Mouse (Mus musculus): Measurements from ENCODE around the gene Mctp1. TPM values are rescaled to one million over a fixed set of nuclear protein-coding genes. Genes with fewer than 3 reads are reported as not detected.

Gene Mctp1
- polyA plus RNA-seq, 1 experiment, result 7.2 TPM

DNA sequence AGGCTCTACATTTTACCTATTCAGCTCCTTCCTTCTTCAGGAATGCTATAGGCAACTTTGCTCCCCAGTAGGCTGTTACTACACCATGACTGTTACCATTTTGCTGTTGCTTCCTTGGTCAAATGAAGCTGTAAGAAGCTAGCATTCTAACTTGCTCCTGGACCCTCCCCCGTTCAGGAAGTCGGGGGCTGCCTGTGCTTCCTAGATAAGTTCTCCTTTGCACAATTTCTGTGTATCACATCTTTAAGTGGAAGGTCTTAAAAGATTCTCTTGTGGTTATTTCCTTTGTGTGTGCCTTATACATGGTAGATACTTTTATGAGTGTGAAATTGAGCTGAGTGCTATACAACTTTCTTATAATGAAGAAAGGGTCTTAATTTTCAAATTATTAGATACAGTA is 25.0 kb downstream of the Mctp1 start:
- Histone ChIP-seq H3K27ac (ENCODE audit: control insufficient read depth, insufficient read depth, low read depth, low read length, poor library complexity) (no peak overlapping the region), H3K4me3 (replicated peaks; ENCODE audit: control insufficient read depth, low read depth, low read length) (no peak overlapping the region), H3K4me1 (ENCODE audit: control insufficient read depth, insufficient read depth, low read length) (no peaks in the 10 kb centered on the region; the same call in none of the 2 replicates)
- no peak for TF ChIP-seq CTCF (IDR thresholded peaks at IDR 0.05; ENCODE audit: control insufficient read depth, insufficient read depth, low read length)
- no peak for TF ChIP-seq POLR2A (IDR thresholded peaks at IDR 0.05; ENCODE audit: borderline replicate concordance, control insufficient read depth, low read depth, low read length)
- WGBS, result 9% methylated on average over 2 of the region's 2 CpGs

DNA sequence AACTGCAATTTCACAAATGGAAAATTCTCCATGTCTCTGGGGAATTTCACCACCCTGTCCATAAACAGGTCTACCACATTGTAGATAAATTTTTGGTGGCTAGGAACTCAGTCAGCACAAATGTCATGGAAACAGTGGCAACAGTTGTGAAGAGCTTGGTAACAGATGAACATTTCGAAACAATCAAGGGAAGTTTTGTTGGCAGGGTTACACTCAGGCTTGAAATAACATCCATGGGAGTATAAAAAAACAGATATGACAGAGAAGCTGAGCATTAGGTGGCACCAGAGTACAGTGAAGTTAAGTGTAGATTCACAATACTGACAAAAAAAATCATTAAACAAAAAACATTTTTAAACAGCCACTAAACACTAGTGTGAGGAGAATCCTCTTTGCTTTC is 26.3 kb downstream of the Mctp1 start:
- WGBS, result 12% methylated on average over 1 of the region's 1 CpGs
- H3K27ac ChIP-seq (ENCODE audit: control insufficient read depth, insufficient read depth, low read depth, low read length, poor library complexity), result no peak overlapping the region
- no peaks in the 10 kb centered on the region; the same call in none of the 2 replicates for H3K4me1 ChIP-seq (ENCODE audit: control insufficient read depth, insufficient read depth, low read length)
- H3K4me3 ChIP-seq (replicated peaks; ENCODE audit: control insufficient read depth, low read depth, low read length), result no peak overlapping the region
- no peak for TF ChIP-seq POLR2A (IDR thresholded peaks at IDR 0.05; ENCODE audit: borderline replicate concordance, control insufficient read depth, low read depth, low read length)
- no peak for TF ChIP-seq CTCF (IDR thresholded peaks at IDR 0.05; ENCODE audit: control insufficient read depth, insufficient read depth, low read length)

GRCm38 (mm10) chr13:76415346-76415745 is 31.0 kb downstream of the Mctp1 start:
- Histone ChIP-seq H3K4me1 (ENCODE audit: control insufficient read depth, insufficient read depth, low read length) (no peaks in the 10 kb centered on the region; the same call in none of the 2 replicates), H3K4me3 (replicated peaks; ENCODE audit: control insufficient read depth, low read depth, low read length) (no peak overlapping the region), H3K27ac (ENCODE audit: control insufficient read depth, insufficient read depth, low read depth, low read length, poor library complexity) (no peak overlapping the region)
- no peak for TF ChIP-seq POLR2A (IDR thresholded peaks at IDR 0.05; ENCODE audit: borderline replicate concordance, control insufficient read depth, low read depth, low read length)
- TF ChIP-seq CTCF (IDR thresholded peaks at IDR 0.05; ENCODE audit: control insufficient read depth, insufficient read depth, low read length), result no peak

- whole genome bisulfite sequencing, result 81% methylated on average over 4 of the region's 4 CpGs
- H3K4me3 ChIP-seq (replicated peaks; ENCODE audit: control insufficient read depth, low read depth, low read length), result no peak overlapping the region
- no peak overlapping the region for H3K27ac ChIP-seq (ENCODE audit: control insufficient read depth, insufficient read depth, low read depth, low read length, poor library complexity)
- no peaks in the 10 kb centered on the region for H3K4me1 ChIP-seq (ENCODE audit: control insufficient read depth, insufficient read depth, low read length)
- no peak for TF ChIP-seq POLR2A (IDR thresholded peaks at IDR 0.05; ENCODE audit: borderline replicate concordance, control insufficient read depth, low read depth, low read length)
- no peak for TF ChIP-seq CTCF (IDR thresholded peaks at IDR 0.05; ENCODE audit: control insufficient read depth, insufficient read depth, low read length)
These were observed 35.8 kb downstream of the Mctp1 start for GRCm38 (mm10) chr13:76420111-76420510.

GRCm38 (mm10) chr13:76421075-76421474 is 36.7 kb downstream of the Mctp1 start:
- H3K4me3 ChIP-seq (replicated peaks; ENCODE audit: control insufficient read depth, low read depth, low read length), result no peak overlapping the region
- no peak overlapping the region for H3K27ac ChIP-seq (ENCODE audit: control insufficient read depth, insufficient read depth, low read depth, low read length, poor library complexity)
- TF ChIP-seq POLR2A (IDR thresholded peaks at IDR 0.05; ENCODE audit: borderline replicate concordance, control insufficient read depth, low read depth, low read length) (no peak), CTCF (IDR thresholded peaks at IDR 0.05; ENCODE audit: control insufficient read depth, insufficient read depth, low read length) (no peak)
- H3K4me1 ChIP-seq (ENCODE audit: control insufficient read depth, insufficient read depth, low read length), result no peaks in the 10 kb centered on the region
- WGBS, result 27% methylated on average over 1 of the region's 1 CpGs

GRCm38 (mm10) chr13:76422124-76422523 is 37.8 kb downstream of the Mctp1 start:
- Histone ChIP-seq H3K4me3 (replicated peaks; ENCODE audit: control insufficient read depth, low read depth, low read length) (no peak overlapping the region), H3K4me1 (ENCODE audit: control insufficient read depth, insufficient read depth, low read length) (no peaks in the 10 kb centered on the region), H3K27ac (ENCODE audit: control insufficient read depth, insufficient read depth, low read depth, low read length, poor library complexity) (no peak overlapping the region)
- 74% methylated on average over 5 of the region's 5 CpGs for WGBS
- TF ChIP-seq POLR2A (IDR thresholded peaks at IDR 0.05; ENCODE audit: borderline replicate concordance, control insufficient read depth, low read depth, low read length) (no peak), CTCF (IDR thresholded peaks at IDR 0.05; ENCODE audit: control insufficient read depth, insufficient read depth, low read length) (no peak)

- no peak overlapping the region for H3K27ac ChIP-seq (ENCODE audit: control insufficient read depth, insufficient read depth, low read depth, low read length, poor library complexity)
- 71% methylated on average over 6 of the region's 6 CpGs for WGBS
- TF ChIP-seq POLR2A (IDR thresholded peaks at IDR 0.05; ENCODE audit: borderline replicate concordance, control insufficient read depth, low read depth, low read length) (no peak), CTCF (IDR thresholded peaks at IDR 0.05; ENCODE audit: control insufficient read depth, insufficient read depth, low read length) (no peak)
- H3K4me3 ChIP-seq (replicated peaks; ENCODE audit: control insufficient read depth, low read depth, low read length), result no peak overlapping the region
- no peaks in the 10 kb centered on the region for H3K4me1 ChIP-seq (ENCODE audit: control insufficient read depth, insufficient read depth, low read length)
These were observed 45.1 kb downstream of the Mctp1 start for GRCm38 (mm10) chr13:76429456-76429855.

- 46% methylated on average over 2 of the region's 2 CpGs for WGBS
- Histone ChIP-seq H3K27ac (ENCODE audit: control insufficient read depth, insufficient read depth, low read depth, low read length, poor library complexity) (no peak overlapping the region), H3K4me3 (replicated peaks; ENCODE audit: control insufficient read depth, low read depth, low read length) (no peak overlapping the region), H3K4me1 (ENCODE audit: control insufficient read depth, insufficient read depth, low read length) (no peaks in the 10 kb centered on the region)
- TF ChIP-seq POLR2A (IDR thresholded peaks at IDR 0.05; ENCODE audit: borderline replicate concordance, control insufficient read depth, low read depth, low read length) (no peak), CTCF (IDR thresholded peaks at IDR 0.05; ENCODE audit: control insufficient read depth, insufficient read depth, low read length) (no peak)
These were observed 45.6 kb downstream of the Mctp1 start for GRCm38 (mm10) chr13:76429927-76430326.

DNA sequence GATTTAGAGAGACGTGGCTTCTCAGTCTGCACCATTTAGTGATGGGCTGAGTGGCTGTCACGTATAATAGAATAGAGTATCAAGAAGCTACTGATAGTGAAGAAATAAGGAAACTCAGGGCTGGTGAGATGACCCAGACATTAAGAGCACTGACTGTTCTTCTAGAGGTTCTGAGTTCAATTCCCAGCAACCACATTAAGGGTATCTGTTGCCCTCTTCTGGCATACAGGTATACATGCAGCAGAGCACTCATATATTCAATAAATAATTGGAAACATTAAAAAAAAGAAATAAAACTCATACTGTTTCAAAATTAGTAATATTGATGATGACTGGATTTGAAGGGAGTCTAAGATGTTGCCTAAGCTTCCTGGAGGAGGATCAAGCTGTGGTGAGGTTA is 47.6 kb downstream of the Mctp1 start:
- H3K27ac ChIP-seq (ENCODE audit: control insufficient read depth, insufficient read depth, low read depth, low read length, poor library complexity), result no peak overlapping the region
- TF ChIP-seq CTCF (IDR thresholded peaks at IDR 0.05; ENCODE audit: control insufficient read depth, insufficient read depth, low read length), result no peak
- no peak for TF ChIP-seq POLR2A (IDR thresholded peaks at IDR 0.05; ENCODE audit: borderline replicate concordance, control insufficient read depth, low read depth, low read length)
- H3K4me3 ChIP-seq (replicated peaks; ENCODE audit: control insufficient read depth, low read depth, low read length), result no peak overlapping the region
- 74% methylated on average over 2 of the region's 2 CpGs for WGBS
- H3K4me1 ChIP-seq (ENCODE audit: control insufficient read depth, insufficient read depth, low read length), result no peaks in the 10 kb centered on the region
